Mouse (Mus musculus) heart, embryonic 10.5 days (tissue): Measurements from ENCODE around the gene Ndufa6. TPM values are rescaled to one million over a fixed set of nuclear protein-coding genes. Genes with fewer than 3 reads are reported as not detected.

Source experiments
- DNase-seq: peaks from one replicate; pipeline ENCODE4 v3.0.0-alpha.2; 2017; ENCODE audit warnings: low spot score
- H3K27ac ChIP-seq: fragments of 300-500 bp; sonication (generic); 2 replicates; pipeline ENCODE4 v1.5.1; 2016; ENCODE audit warnings: mild to moderate bottlenecking
- H3K27me3 ChIP-seq: fragments of 300-500 bp; sonication (generic); 2 replicates; pipeline ENCODE4 v1.6.1; 2016; ENCODE audit warnings: mild to moderate bottlenecking; ENCODE audit not compliant: poor library complexity, insufficient read depth, severe bottlenecking
- H3K36me3 ChIP-seq: fragments of 300-500 bp; sonication (generic); 2 replicates; pipeline ENCODE4 v1.6.1; 2016; ENCODE audit warnings: mild to moderate bottlenecking, moderate library complexity
- H3K4me1 ChIP-seq: fragments of 300-500 bp; sonication (generic); 2 replicates; pipeline ENCODE4 v1.6.1; 2016; ENCODE audit warnings: mild to moderate bottlenecking
- H3K4me3 ChIP-seq: fragments of 300-500 bp; sonication (generic); 2 replicates; pipeline ENCODE4 v1.5.1; 2016; ENCODE audit warnings: mild to moderate bottlenecking, moderate library complexity
- H3K9me3 ChIP-seq: fragments of 300-500 bp; sonication (generic); 2 replicates; pipeline ENCODE4 v1.6.1; 2016; ENCODE audit warnings: mild to moderate bottlenecking, moderate library complexity
- WGBS: fragments of 180-500 bp; shearing (Covaris S2); methylation state at CpG from one replicate; pipeline ENCODE4 v1.1.7; 2016; 5-methylcytosine and 5-hydroxymethylcytosine counted together
- polyA plus RNA-seq: library from polyadenylated mRNA; unstranded; fragments of >200 nt; fragmentation: Nextera tagmentation; extraction: Ambion mirVana; gene quantifications from 2 replicates; pipeline ENCODE4 v1.2.1, GENCODE M21; 2016

Ndufa6 gene
- polyA plus RNA-seq, 1 experiment from 2014 or later: 351 TPM

- Histone ChIP-seq H3K27me3 (no peaks in the 10 kb centered on the region), H3K9me3 (no peaks in the 10 kb centered on the region), H3K36me3 (no peaks in the 10 kb centered on the region), H3K4me1 (peaks cover 14% of the 10 kb centered on the region), H3K4me3 (no peak overlapping the region), H3K27ac (peak overlapping the region; percentile 66)
- 65% methylated on average over 11 of the region's 11 CpGs for WGBS
- peak; percentile 74 for DNase-seq
Measured at GRCm38 (mm10) chr15:82361459-82362018, 7.4 kb upstream of the Ndufa6 start.

- Histone ChIP-seq H3K4me1 (peaks cover 18% of the 10 kb centered on the region), H3K36me3 (no peaks in the 10 kb centered on the region), H3K9me3 (no peaks in the 10 kb centered on the region), H3K27ac (peak overlapping the region; percentile 79), H3K27me3 (no peaks in the 10 kb centered on the region), H3K4me3 (no peak overlapping the region)
- 56% methylated on average over 22 of the region's 22 CpGs for WGBS
- DNase-seq: no peak
Measured at GRCm38 (mm10) chr15:82358431-82359260, 4.5 kb upstream of the Ndufa6 start.

- WGBS: under 1% methylated on average over 23 of the region's 23 CpGs
- no peak for DNase-seq
- Histone ChIP-seq H3K9me3 (no peaks in the 10 kb centered on the region), H3K4me1 (peaks cover 28% of the 10 kb centered on the region), H3K27ac (peak overlapping the region; percentile 99), H3K4me3 (peak overlapping the region; percentile 94), H3K27me3 (no peaks in the 10 kb centered on the region), H3K36me3 (peaks cover 26% of the 10 kb centered on the region)
Measured at GRCm38 (mm10) chr15:82353745-82354113, 393 bp downstream of the Ndufa6 start.

GRCm38 (mm10) chr15:82353078-82353744 is 911 bp downstream of the Ndufa6 start:
- WGBS: 29% methylated on average over 14 of the region's 14 CpGs
- H3K27me3 ChIP-seq: no peaks in the 10 kb centered on the region
- no peaks in the 10 kb centered on the region for H3K9me3 ChIP-seq
- peaks cover 25% of the 10 kb centered on the region for H3K4me1 ChIP-seq
- peaks cover 31% of the 10 kb centered on the region for H3K36me3 ChIP-seq
- H3K4me3 ChIP-seq: peak overlapping the region; percentile 94
- no peak for DNase-seq
- H3K27ac ChIP-seq: peak overlapping the region; percentile 99

GRCm38 (mm10) chr15:82351480-82351879 is 2.6 kb downstream of the Ndufa6 start:
- WGBS: 66% methylated on average over 3 of the region's 3 CpGs
- Histone ChIP-seq H3K36me3 (peaks cover 37% of the 10 kb centered on the region), H3K4me1 (peaks cover 40% of the 10 kb centered on the region), H3K27me3 (no peaks in the 10 kb centered on the region), H3K27ac (no peak overlapping the region), H3K4me3 (no peak overlapping the region), H3K9me3 (no peaks in the 10 kb centered on the region)
- DNase-seq: no peak

- WGBS: 89% methylated on average over 4 of the region's 4 CpGs
- Histone ChIP-seq H3K27me3 (no peaks in the 10 kb centered on the region), H3K4me3 (no peak overlapping the region), H3K9me3 (no peaks in the 10 kb centered on the region), H3K4me1 (peaks cover 40% of the 10 kb centered on the region), H3K36me3 (peaks cover 37% of the 10 kb centered on the region), H3K27ac (no peak overlapping the region)
- DNase-seq: no peak
Measured at GRCm38 (mm10) chr15:82350349-82350748, 3.8 kb downstream of the Ndufa6 start.

- peaks cover 37% of the 10 kb centered on the region for H3K36me3 ChIP-seq
- no peak for DNase-seq
- H3K27me3 ChIP-seq: no peaks in the 10 kb centered on the region
- peaks cover 36% of the 10 kb centered on the region for H3K4me1 ChIP-seq
- 92% methylated on average over 2 of the region's 2 CpGs for WGBS
- no peaks in the 10 kb centered on the region for H3K9me3 ChIP-seq
- H3K4me3 ChIP-seq: no peak overlapping the region
- no peak overlapping the region for H3K27ac ChIP-seq
Measured at GRCm38 (mm10) chr15:82348999-82349341, 5.2 kb downstream of the Ndufa6 start.

GRCm38 (mm10) chr15:82348258-82348998 is 5.7 kb downstream of the Ndufa6 start:
- WGBS: 85% methylated on average over 8 of the region's 8 CpGs
- H3K9me3 ChIP-seq: no peaks in the 10 kb centered on the region
- H3K36me3 ChIP-seq: peaks cover 40% of the 10 kb centered on the region
- no peak for DNase-seq
- no peak overlapping the region for H3K4me3 ChIP-seq
- H3K27ac ChIP-seq: 0 out of 2 replicates have a peak overlapping the region, but pooled peaks have one; percentile 10
- no peaks in the 10 kb centered on the region for H3K27me3 ChIP-seq
- H3K4me1 ChIP-seq: peaks cover 37% of the 10 kb centered on the region

- peaks cover 34% of the 10 kb centered on the region for H3K4me1 ChIP-seq
- H3K4me3 ChIP-seq: no peak overlapping the region
- H3K27me3 ChIP-seq: no peaks in the 10 kb centered on the region
- DNase-seq: peak; percentile 71
- 89% methylated on average over 12 of the region's 12 CpGs for WGBS
- peaks cover 43% of the 10 kb centered on the region for H3K36me3 ChIP-seq
- no peaks in the 10 kb centered on the region for H3K9me3 ChIP-seq
- no peak overlapping the region for H3K27ac ChIP-seq
Measured at GRCm38 (mm10) chr15:82347852-82348251, 6.3 kb downstream of the Ndufa6 start.

- peaks cover 30% of the 10 kb centered on the region for H3K4me1 ChIP-seq
- no peaks in the 10 kb centered on the region for H3K9me3 ChIP-seq
- peak overlapping the region; percentile 81 for H3K4me3 ChIP-seq
- 81% methylated on average over 4 of the region's 4 CpGs for WGBS
- no peaks in the 10 kb centered on the region for H3K27me3 ChIP-seq
- peaks cover 43% of the 10 kb centered on the region for H3K36me3 ChIP-seq
- 0 out of 2 replicates have a peak overlapping the region, but pooled peaks have one; percentile 98 for H3K27ac ChIP-seq
- DNase-seq: no peak
Measured at GRCm38 (mm10) chr15:82347303-82347676, 6.8 kb downstream of the Ndufa6 start.

- Histone ChIP-seq H3K27me3 (no peaks in the 10 kb centered on the region), H3K36me3 (peaks cover 43% of the 10 kb centered on the region), H3K27ac (peak overlapping the region; percentile 98), H3K9me3 (no peaks in the 10 kb centered on the region), H3K4me3 (peak overlapping the region; percentile 81), H3K4me1 (peaks cover 30% of the 10 kb centered on the region)
- DNase-seq: no peak
- WGBS: 63% methylated on average over 14 of the region's 14 CpGs
Measured at GRCm38 (mm10) chr15:82346580-82347302, 7.4 kb downstream of the Ndufa6 start.

GRCm38 (mm10) chr15:82345820-82346470 is 8.2 kb downstream of the Ndufa6 start:
- H3K27me3 ChIP-seq: no peaks in the 10 kb centered on the region
- peaks cover 39% of the 10 kb centered on the region for H3K36me3 ChIP-seq
- under 1% methylated on average over 51 of the region's 51 CpGs for WGBS
- H3K9me3 ChIP-seq: no peaks in the 10 kb centered on the region
- peaks cover 34% of the 10 kb centered on the region for H3K4me1 ChIP-seq
- peak; percentile 99 for DNase-seq
- peak overlapping the region; percentile 98 for H3K27ac ChIP-seq
- H3K4me3 ChIP-seq: peak overlapping the region; percentile 81
